ENCODE assay signal across 14 mouse cellular contexts in genomic region chr3:149001364-149001763, GRCm38 (mm10).
"Had no signal": no experiment of that assay in that cellular context is flagged by ENCODE, and none has a peak within 500 bp of the region (broad histone marks: within the 10 kb centered on the region; RNA-seq: fewer than 3 reads in every experiment).

No protein-coding gene starts in this region.

- H3K27me3 ChIP-seq: liver, embryonic 13.5 days; neural tube, embryonic 15.5 days had no signal

- H3K4me2 ChIP-seq: liver, embryonic 13.5 days; lung, embryonic 14.5 days; neural tube, embryonic 15.5 days had no signal

- DNase-seq: kidney, postnatal 10 days; kidney, postnatal 4 days; liver, embryonic 13.5 days; lung, embryonic 14.5 days; lung, postnatal 10 days; lung, postnatal 4 days; midbrain, embryonic 14.5 days; spleen, adult 18-20 months; thymus, adult 2 months; thymus, postnatal 25 days had no signal

- H3K36me3 ChIP-seq: liver, embryonic 13.5 days; midbrain, embryonic 10.5 days; neural tube, embryonic 15.5 days had no signal

- H3K4me3 ChIP-seq: layer of hippocampus, adult 2 months; liver, embryonic 13.5 days; midbrain, embryonic 10.5 days; myocyte; neural tube, embryonic 15.5 days had no signal

- H3K9ac ChIP-seq: liver, embryonic 13.5 days; lung, embryonic 14.5 days; neural tube, embryonic 15.5 days had no signal

- H3K9me3 ChIP-seq: liver, embryonic 13.5 days; midbrain, embryonic 10.5 days; neural tube, embryonic 15.5 days had no signal

- H3K27ac ChIP-seq: layer of hippocampus, adult 2 months; liver, embryonic 13.5 days; neural tube, embryonic 15.5 days had no signal

- H3K4me1 ChIP-seq: liver, embryonic 13.5 days; neural tube, embryonic 15.5 days had no signal
